Mouse (Mus musculus) fibroblast of lung, adult 2 months (primary cell): Measurements from ENCODE around the gene Cd93.

ENCODE experiments used
- DNase-seq: peaks from one replicate; pipeline ENCODE4 v3.0.0-alpha.2; 2011; ENCODE audit warnings: low read depth

Gene Cd93

GRCm38 (mm10) chr2:148443249-148443958 is at the start of gene Cd93:
Cd93 (minus strand) TSS chr2:148443563.
- no peak for DNase-seq

DNA sequence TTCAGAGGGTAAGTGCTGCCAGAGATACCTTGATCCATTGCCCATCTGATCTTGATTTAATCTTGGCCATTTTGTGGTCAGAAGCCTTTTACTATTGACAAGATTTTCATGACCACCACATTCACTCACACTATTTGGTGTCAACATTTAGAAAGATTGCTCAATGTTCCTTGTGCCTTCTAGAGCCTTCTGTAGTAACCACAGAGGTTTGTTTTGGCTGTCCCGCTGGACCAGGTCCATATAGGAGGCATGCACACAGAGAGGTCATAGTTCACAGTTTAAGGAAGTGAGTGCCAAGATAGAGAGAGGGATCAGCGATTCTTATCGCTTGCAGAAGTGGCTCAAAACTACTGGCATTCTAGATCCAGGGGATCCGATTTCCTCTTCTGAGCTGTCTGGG is 48.7 kb upstream of the Cd93 start:
- DNase-seq = peak; percentile 59

GRCm38 (mm10) chr2:148490150-148490549 is 46.8 kb upstream of the Cd93 start:
- DNase-seq = no peak

DNA sequence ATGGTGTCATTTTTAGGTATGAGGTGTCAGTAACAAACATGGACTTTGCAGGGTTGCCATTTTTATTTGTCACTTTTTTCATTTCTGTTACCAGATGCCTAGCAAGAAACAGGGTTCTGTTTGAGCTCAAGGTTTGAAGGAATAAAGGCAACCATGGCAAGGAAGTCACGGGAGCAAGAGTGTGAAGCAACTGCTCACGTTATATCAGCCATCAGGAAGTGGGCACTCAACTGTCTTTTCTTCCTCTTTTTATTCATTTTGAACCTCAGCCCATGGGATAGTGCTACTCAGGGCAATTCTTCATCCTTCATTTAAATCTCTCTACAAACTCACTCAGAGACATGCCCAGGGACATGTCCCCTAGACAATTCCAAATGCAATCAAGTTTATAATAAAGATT is 45.5 kb upstream of the Cd93 start:
- no peak for DNase-seq

GRCm38 (mm10) chr2:148485576-148485975 is 42.2 kb upstream of the Cd93 start:
- DNase-seq = no peak

- no peak for DNase-seq
Observed at GRCm38 (mm10) chr2:148480376-148480775, 37.0 kb upstream of the Cd93 start.

- peak; percentile 71 for DNase-seq
Observed at GRCm38 (mm10) chr2:148478141-148478701, 34.9 kb upstream of the Cd93 start.

DNA sequence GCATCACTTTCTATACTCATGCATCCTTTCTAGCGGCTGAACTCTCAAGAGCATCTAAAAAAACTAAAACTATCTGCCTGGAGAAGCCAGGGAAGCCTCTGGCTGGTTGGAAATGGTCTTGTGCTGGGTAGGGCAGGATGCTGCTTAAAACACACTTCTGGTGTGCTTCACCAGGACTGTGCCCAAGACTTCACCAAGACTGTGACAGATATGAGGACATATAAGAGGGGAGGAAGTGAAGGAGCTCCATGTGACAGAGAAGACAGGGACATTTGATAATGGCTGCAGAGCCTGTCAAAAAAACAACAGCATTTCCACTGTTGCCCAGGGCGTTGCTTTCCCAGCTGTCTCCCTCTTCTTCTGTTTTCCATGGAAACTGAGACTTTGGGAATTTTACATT is 34.0 kb upstream of the Cd93 start:
- no peak for DNase-seq

GRCm38 (mm10) chr2:148476576-148476975 is 33.2 kb upstream of the Cd93 start:
- DNase-seq = no peak

GRCm38 (mm10) chr2:148475879-148476495 is 32.6 kb upstream of the Cd93 start:
- no peak for DNase-seq

- no peak for DNase-seq
Observed at GRCm38 (mm10) chr2:148469341-148470238, 26.2 kb upstream of the Cd93 start.

DNA sequence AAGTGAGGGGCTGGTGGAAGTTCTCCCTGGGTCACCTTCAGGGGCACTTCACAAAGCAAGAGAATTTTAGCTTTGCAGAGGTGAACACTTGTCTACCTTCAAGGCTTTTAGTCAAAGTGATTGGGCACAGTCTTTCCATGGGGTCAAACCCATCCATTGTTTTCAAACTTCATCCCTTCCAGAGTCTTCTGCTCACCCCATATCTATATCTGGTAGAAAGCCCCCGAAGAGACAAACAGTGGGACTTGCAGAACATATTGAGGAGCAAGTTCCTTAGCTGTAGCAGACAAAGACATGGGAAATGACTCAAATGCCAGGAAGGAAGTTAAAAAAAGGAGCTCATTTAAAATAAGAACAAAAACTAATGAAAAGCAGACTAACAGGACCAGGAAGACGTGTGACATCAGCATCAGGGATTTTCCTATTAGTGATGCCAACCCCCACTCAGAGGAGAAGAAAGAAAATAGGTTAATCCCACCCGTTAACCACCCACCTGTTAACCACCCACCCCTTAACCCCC is 24.6 kb upstream of the Cd93 start:
- no peak for DNase-seq

GRCm38 (mm10) chr2:148455341-148455740 is 12.0 kb upstream of the Cd93 start:
- DNase-seq = no peak

DNA sequence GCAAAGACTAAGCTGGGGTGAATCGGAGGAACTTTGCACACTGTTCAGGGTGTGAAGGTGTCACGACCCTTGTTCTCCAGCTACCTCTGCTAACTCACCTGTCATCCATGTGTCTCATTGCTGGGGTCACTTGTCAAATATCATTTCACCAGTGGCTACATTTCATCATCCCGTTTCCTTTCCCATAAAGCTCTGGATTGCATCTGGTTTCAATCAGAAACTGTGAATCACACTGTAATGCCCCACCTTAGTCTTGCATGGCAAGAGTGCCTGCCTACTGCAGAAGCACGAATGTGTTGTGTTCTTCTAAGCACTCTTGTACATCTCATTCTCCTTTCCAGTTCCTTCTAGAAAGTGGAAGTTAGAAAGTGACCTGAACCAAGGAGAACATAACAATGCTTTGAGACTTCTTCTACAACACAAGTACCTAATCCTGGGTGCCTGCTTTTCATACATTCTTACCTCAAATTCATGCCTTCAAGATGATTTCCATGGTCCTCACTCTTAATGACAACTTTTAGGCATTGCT is 10.7 kb upstream of the Cd93 start:
- DNase-seq = peak; percentile 64

- peak; percentile 24 for DNase-seq
Observed at GRCm38 (mm10) chr2:148453061-148453460, 9.7 kb upstream of the Cd93 start.

DNA sequence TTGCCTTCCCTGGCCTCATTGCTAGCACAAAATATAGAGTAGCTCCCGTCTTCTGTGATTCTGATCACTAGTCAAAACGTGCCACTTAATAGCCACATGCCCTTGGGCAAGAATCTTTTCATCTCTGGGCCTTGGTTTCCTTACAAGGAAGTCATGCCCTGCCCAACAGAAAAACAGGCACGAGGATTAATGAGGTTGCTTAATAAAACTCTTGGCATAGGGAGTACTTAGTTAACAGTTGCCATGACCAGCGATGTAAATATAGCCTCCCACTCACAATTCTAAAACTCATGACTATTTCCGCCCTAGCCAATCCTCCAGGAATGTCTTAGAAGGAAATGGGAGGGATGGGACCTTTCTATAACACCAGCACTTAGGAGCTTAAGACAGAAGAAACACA is 8.1 kb upstream of the Cd93 start:
- DNase-seq = no peak

DNA sequence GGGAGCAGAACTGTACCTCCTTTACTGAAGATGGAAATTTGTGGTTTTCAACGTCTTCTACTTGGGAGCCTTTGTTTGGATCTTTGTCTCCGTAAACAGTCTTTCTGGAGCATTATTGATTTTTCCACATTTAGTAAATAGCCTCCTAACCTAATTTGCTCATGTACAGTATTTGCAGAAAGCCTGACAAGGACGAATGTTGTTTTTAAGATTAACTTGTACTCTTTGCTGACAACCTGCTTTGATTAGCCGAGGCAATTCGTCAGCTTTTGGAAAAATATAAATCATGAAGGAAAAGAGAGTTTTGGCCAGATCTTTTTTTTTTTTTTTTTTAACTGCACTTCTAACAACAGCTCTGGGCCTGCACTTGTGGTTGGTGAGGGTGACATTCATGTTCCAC is 7.3 kb upstream of the Cd93 start:
- no peak for DNase-seq

DNA sequence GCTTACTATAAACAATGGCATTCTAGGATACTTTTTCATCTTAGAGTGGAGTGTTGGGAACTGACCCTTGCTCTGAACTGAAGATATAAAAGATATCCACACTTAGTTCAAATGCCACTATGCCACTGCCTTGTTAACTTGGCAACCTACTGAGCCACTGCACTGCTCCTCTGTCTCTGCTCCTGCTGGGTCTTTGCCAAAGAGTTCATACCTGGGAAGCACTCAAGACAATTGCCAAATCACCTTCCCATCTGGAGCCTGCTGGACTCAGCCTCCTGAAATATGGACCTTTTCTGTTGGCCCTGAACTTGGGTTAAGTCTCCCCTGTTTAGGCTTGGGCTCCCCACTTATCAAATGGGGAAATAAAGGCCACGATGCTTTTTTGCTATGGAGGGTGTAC is 6.3 kb upstream of the Cd93 start:
- DNase-seq = no peak

GRCm38 (mm10) chr2:148446446-148446845 is 3.1 kb upstream of the Cd93 start:
- DNase-seq = no peak

GRCm38 (mm10) chr2:148445616-148446015 is 2.3 kb upstream of the Cd93 start:
- no peak for DNase-seq

DNA sequence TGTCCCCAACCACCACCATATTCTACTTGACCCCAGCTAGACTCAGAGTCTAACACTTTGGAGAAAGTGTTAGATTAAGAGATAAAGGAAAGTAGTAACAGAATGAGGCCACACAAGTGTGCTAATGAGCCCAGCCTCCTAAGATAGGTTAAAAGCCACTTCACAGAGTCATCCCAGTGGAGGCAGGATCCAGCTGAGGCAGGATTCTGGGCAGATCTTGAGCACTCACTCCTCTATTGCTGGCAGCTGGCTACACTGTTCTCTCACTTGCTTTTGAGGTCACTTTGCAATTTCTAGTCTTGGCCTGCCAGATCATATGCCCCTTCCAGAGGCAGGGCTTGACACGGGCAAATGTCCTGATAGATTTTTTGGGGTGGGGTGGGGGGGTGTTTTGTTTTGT is 1.1 kb upstream of the Cd93 start:
- no peak for DNase-seq

- DNase-seq = no peak
Observed at GRCm38 (mm10) chr2:148442710-148443109, 653 bp downstream of the Cd93 start.
